Mouse (Mus musculus) MEL (cell line): Measurements from ENCODE around the gene Pitx2.

ENCODE experiments used
- CTCF ChIP-seq, 3 experiments: IDR thresholded peaks in 2 of 3; conservative IDR thresholded peaks in 1 of 3; 2 replicates each; pipeline ENCODE4 v1.5.1; 2011 to 2012; ENCODE audit warnings: low read length in 3 of 3, low read depth in 2 of 3, mild to moderate bottlenecking in 2 of 3, improper control_type of control experiment in 1 of 3, inconsistent platforms in 1 of 3, mixed read lengths in 1 of 3, moderate library complexity in 1 of 3; ENCODE audit not compliant: control insufficient read depth in 1 of 3, insufficient read depth in 1 of 3, poor library complexity in 1 of 3, severe bottlenecking in 1 of 3
- ELF1 ChIP-seq: IDR thresholded peaks from 2 replicates; pipeline ENCODE4 v1.6.1; 2014; ENCODE audit warnings: low read depth, mild to moderate bottlenecking, inconsistent platforms, low read length, improper control_type of control experiment, moderate library complexity
- EP300 ChIP-seq, 2 experiments: IDR thresholded peaks; 2 replicates each; pipeline ENCODE4 v1.6.1; 2011; ENCODE audit warnings: improper control_type of control experiment in 2 of 2, low read length in 2 of 2, low read depth in 1 of 2, mild to moderate bottlenecking in 1 of 2
- POLR2A ChIP-seq, 2 experiments: IDR thresholded peaks; 2 replicates each; pipeline ENCODE4 v1.6.1; 2011 to 2012; ENCODE audit warnings: low read length in 2 of 2, mild to moderate bottlenecking in 2 of 2, control low read depth in 1 of 2, improper control_type of control experiment in 1 of 2, low read depth in 1 of 2, moderate library complexity in 1 of 2; ENCODE audit not compliant: control insufficient read depth in 1 of 2, insufficient read depth in 1 of 2, poor library complexity in 1 of 2

GRCm38 (mm10) chr3:129213633-129214145 lies 14.0 kb downstream of the Pitx2 start:
- TF ChIP-seq CTCF (IDR thresholded peaks at IDR 0.05 in 2 of 3, conservative IDR thresholded peaks at IDR 0.05 in 1 of 3; ENCODE audit: control insufficient read depth in 1 of 3, insufficient read depth in 1 of 3, low read depth in 2 of 3, low read length in 3 of 3, poor library complexity in 1 of 3, severe bottlenecking in 1 of 3), result no peak
- TF ChIP-seq EP300 (IDR thresholded peaks at IDR 0.05; ENCODE audit: low read depth in 1 of 2, low read length in 2 of 2), result no peak
- TF ChIP-seq POLR2A (IDR thresholded peaks at IDR 0.05; ENCODE audit: control insufficient read depth in 1 of 2, insufficient read depth in 1 of 2, low read depth in 1 of 2, low read length in 2 of 2, poor library complexity in 1 of 2), result no peak
- TF ChIP-seq ELF1, result no peak
